Mouse (Mus musculus) ES-CJ7 (cell line): ENCODE data around the gene Tgfb1.

Experiments
- DNase-seq: peaks from one replicate; pipeline ENCODE4 v3.0.0; 2011; ENCODE audit warnings: low read depth, low spot score

Gene Tgfb1

GRCm38 (mm10) chr7:25675405-25675804, 11.4 kb upstream of the Tgfb1 start:
- no peak for DNase-seq

- no peak for DNase-seq
Measured at GRCm38 (mm10) chr7:25676085-25676781, 10.6 kb upstream of the Tgfb1 start.

GRCm38 (mm10) chr7:25677013-25677412, 9.8 kb upstream of the Tgfb1 start:
- no peak for DNase-seq

GRCm38 (mm10) chr7:25679971-25680370, 6.8 kb upstream of the Tgfb1 start:
- DNase-seq = peak; percentile 55

- peak; percentile 97 for DNase-seq
Measured at GRCm38 (mm10) chr7:25680514-25681258, 6.1 kb upstream of the Tgfb1 start, which contains the start of gene B9d2. B9d2 (plus strand) TSS chr7:25680780.

- DNase-seq = no peak
Measured at GRCm38 (mm10) chr7:25681341-25682231, 5.2 kb upstream of the Tgfb1 start.

- no peak for DNase-seq
Measured at GRCm38 (mm10) chr7:25683474-25684180, 3.2 kb upstream of the Tgfb1 start.

- DNase-seq = no peak
Measured at GRCm38 (mm10) chr7:25684659-25685058, 2.1 kb upstream of the Tgfb1 start.

GRCm38 (mm10) chr7:25685926-25686470, 804 bp upstream of the Tgfb1 start:
- no peak for DNase-seq

GRCm38 (mm10) chr7:25687811-25688401, 1.1 kb downstream of the Tgfb1 start:
- no peak for DNase-seq

GRCm38 (mm10) chr7:25688810-25689586, 2.2 kb downstream of the Tgfb1 start:
- DNase-seq = peak; percentile 89

- DNase-seq = no peak
Measured at GRCm38 (mm10) chr7:25689603-25690021, 2.8 kb downstream of the Tgfb1 start.

GRCm38 (mm10) chr7:25690051-25690450, 3.2 kb downstream of the Tgfb1 start:
- DNase-seq = no peak

GRCm38 (mm10) chr7:25694104-25694503, 7.3 kb downstream of the Tgfb1 start:
- DNase-seq = no peak

GRCm38 (mm10) chr7:25699851-25700250, 13.0 kb downstream of the Tgfb1 start:
- peak; percentile 87 for DNase-seq

- DNase-seq = peak; percentile 61
Measured at GRCm38 (mm10) chr7:25700732-25701131, 13.9 kb downstream of the Tgfb1 start.

GRCm38 (mm10) chr7:25702350-25702749, 15.5 kb downstream of the Tgfb1 start:
- peak; percentile 52 for DNase-seq

- no peak for DNase-seq
Measured at GRCm38 (mm10) chr7:25703793-25704494, 17.1 kb downstream of the Tgfb1 start.

GRCm38 (mm10) chr7:25704716-25705364, 18.0 kb downstream of the Tgfb1 start:
- peak; percentile 45 for DNase-seq
